Mouse (Mus musculus): ENCODE data around the gene Ddah2. TPM values are rescaled to one million over a fixed set of nuclear protein-coding genes. Genes with fewer than 3 reads are reported as not detected.

Ddah2 gene
- 59.2 and 121 TPM in 2 replicates for polyA plus RNA-seq (2012; rRNA removed; ENCODE audit: low replicate concordance)

DNA sequence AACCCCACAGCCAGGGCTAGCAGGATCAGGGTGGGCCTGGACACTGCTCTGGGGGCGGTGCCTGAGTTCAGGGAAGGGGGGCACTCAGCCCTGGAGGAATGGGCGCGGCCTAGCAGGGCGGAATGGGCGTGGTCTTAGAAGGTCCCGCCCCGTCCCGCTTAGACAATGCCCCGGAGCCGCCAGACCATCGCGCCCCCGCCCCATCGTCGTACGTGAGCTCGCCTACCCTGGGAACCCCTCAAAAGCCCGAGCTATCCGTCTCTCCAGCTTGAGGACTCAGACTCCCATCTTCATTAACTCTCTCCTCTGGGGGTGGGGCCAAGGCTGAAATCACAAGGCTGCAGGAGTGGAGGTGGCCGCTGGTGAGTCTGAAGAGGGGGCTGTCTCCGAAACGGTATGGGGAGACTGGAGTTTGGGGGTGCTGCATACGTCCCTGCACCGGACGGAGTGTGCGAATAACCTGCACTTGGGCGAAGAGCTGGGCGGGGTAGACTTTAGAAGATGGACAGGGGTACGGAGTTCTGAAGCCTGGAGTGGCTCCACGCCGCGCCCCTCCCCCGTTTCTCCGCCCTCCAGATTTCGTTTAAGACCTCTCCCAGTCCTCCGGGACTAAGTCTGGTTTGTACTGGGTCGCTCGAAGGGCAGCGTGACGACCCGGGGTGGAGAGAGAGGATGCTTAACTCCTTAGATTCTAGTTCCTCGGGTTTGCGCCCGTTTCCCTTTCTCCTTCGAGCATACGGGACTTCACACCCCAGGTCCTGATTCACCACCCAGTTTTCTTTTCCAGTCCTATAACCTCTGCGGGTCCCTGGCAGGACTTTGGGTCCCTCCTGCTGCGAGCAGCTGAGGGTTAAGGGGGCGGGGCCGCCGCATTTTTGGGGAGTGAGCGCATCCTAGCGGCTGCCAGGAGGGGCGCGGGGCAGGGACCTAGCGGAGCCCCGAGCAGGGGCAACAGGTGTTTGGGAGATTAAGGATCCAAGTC, at the start of gene Ddah2:
Gene Ddah2 (plus strand): TSS at position 125 of the 982 bp plus-strand sequence.

GRCm38 (mm10) chr17:35016376-35016775, 42.5 kb upstream of the Ddah2 start, which contains the start of gene Vwa7:
TSS of gene Vwa7 (plus strand) at chr17:35016579.

DNA sequence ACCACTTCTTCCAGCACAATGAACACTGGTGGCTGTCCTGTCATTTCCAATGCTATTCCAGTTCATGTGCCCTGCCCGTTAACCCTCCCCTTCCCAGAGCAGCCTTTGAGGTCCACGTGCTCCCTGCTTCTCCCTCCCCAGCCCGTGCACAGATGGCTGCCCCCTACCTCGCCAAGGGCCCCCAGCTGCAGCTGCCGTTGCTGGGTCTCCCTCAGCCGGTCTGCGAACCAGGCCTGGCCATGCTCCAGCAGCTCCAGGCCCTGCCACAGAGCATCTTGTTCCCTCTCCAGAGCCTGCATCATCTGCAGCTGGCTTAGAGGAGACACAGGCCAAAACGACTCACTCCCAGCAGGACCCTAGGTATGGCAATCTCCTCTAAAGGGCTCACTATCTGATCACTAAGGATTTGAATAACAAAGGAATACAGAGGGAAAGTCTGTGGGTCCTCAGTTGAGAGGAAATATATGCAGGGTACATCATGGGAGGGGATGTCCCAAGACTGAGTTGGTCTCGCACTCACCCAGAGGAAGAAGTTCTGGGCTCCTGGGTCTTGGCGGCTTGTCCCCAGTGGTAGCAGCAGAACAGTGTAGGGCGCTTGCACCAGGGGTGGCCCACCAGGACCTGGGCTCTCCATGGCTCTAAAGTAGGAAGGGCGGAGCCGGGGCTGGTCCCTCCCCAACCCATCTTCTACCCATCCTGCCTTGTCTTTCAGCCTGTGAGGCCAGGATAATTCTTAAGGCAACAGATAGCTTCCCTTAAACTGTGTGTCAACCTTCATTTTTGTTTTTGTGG, 31.4 kb upstream of the Ddah2 start, which contains the start of gene Sapcd1:
Gene Sapcd1 (minus strand): TSS at position 740 of the 792 bp plus-strand sequence.

GRCm38 (mm10) chr17:35046681-35047455, 12.0 kb upstream of the Ddah2 start, which contains the start of gene Msh5:
TSS of gene Msh5 (minus strand) at chr17:35046745.

GRCm38 (mm10) chr17:35049561-35050016, 9.2 kb upstream of the Ddah2 start, which contains the start of gene Clic1:
TSS of gene Clic1 (plus strand) at chr17:35049966.

DNA sequence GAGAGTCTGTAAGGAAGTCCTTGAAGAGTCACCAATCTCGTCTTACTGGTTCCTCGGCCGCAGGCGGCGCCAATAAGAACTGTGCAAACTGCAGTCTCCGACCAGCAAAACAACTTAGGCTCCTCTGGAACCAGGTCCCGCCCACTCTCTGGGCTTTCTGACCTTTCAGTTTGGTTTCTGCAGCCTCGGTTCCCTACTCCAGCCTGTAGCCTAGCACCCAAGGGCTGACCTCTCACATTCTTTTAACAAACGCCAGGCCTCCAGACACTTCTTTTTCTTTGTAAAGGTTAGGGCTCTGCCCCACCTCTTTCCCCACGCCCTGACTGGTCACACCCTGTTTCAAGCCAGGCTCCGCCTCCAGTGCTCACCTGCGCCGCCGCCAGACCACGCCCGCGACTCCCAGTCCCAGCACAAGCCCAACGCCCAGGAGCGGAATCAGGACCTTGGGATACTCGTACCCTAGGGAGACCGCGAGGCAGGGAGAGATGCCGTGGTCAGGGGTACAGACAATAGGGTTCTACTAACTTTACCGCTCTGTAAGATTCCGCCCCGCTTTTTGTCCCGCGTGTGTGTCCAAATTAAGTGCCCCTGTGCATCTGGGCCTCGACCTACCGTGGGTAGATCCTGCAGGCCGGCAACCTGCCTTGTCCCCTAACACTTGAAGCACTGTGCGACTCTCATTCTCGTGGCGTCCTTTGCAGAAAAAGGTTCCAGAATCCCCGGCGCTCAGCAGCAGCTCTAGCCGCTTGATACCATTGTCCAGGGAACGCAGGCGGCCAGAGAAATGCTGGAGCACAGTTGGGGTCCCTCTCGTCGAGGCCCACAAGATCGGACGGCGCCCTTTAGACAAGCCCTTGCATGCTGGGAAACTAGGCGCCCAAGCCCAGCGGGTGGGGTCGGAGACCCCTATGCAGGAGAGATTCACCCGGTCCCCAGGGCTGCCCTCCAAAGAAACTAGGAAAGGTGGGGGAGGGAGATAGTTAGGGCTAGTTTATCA, 6.4 kb downstream of the Ddah2 start, which contains the start of gene Ly6g6c:
Gene Ly6g6c (plus strand): TSS at position 438 of the 997 bp plus-strand sequence.

GRCm38 (mm10) chr17:35066084-35066483, 7.2 kb downstream of the Ddah2 start, which contains the start of gene Mpig6b:
TSS of gene Mpig6b (minus strand) at chr17:35066184.

GRCm38 (mm10) chr17:35076507-35077176, 17.8 kb downstream of the Ddah2 start, which contains the start of gene Ly6g6e:
TSS of gene Ly6g6e (plus strand) at chr17:35076902.

DNA sequence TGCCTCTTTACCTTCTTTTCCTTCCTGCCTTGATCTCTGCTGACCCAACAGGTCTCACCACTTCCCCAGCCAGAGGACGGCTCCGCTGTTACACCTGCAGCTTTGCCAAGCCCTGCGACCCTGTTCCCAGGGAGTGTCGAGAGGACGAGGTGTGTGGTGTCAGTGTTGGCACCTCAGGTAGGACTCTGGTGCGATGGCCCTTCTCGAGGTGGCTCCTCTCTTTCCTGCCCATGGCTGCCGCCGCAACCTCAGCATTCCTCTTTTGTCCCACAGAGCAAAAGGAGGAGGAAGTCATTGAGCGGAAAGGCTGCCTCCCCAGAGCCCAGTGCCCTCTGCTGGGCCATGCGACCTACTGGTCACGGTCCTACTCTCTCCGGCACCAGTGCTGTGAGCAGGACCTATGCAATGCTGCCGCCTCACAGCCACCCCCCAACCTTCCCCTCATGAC, 19.0 kb downstream of the Ddah2 start, which contains the start of gene Ly6g6d:
Gene Ly6g6d (minus strand): TSS at position 280 of the 448 bp plus-strand sequence.

GRCm38 (mm10) chr17:35085208-35085865, 26.5 kb downstream of the Ddah2 start, which contains the start of gene Ly6g6f:
TSS of gene Ly6g6f (minus strand) at chr17:35085610.

GRCm38 (mm10) chr17:35088825-35089644, 30.2 kb downstream of the Ddah2 start, which contains the start of gene Abhd16a:
TSS of gene Abhd16a (plus strand) at chr17:35089263.

DNA sequence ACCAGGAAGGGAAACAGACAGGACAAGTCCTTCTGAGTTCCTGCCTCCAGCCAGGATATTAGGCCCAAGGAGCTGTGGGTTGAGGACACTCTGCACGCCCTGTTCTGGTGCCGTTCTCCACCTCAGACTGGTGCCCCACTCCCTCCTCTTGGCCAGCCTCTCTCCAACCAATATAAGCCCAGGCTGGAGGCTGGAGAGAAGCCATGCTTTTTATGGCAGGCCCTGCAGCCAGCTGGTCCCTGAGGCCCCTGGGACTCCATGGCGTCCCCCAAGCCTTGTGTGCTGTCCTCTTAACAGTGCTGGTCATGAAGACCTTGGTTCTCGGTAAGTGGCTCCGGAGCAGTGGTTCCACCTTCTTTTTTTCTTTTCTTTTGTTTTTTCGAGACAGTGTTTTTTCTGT, 49.3 kb downstream of the Ddah2 start, which contains the start of gene Ly6g5c:
Gene Ly6g5c (plus strand): TSS at position 183 of the 400 bp plus-strand sequence.

Other genes with a start within 250 kb of the Ddah2 start
- gene Stk19, start 222.1 kb upstream of the Ddah2 start, polyA plus RNA-seq (2012; rRNA removed; ENCODE audit: low replicate concordance): 37.5 and 44.6 TPM in 2 replicates
- gene Dxo, start 222.0 kb upstream of the Ddah2 start, polyA plus RNA-seq (2012; rRNA removed; ENCODE audit: low replicate concordance): 65.8 and 69.5 TPM in 2 replicates
- gene Skiv2l, start 208.8 kb upstream of the Ddah2 start, polyA plus RNA-seq (2012; rRNA removed; ENCODE audit: low replicate concordance): 92.6 and 103 TPM in 2 replicates
- 26.6 and 41.9 TPM in 2 replicates for gene Nelfe, start 208.6 kb upstream of the Ddah2 start, polyA plus RNA-seq (2012; rRNA removed; ENCODE audit: low replicate concordance)
- 75.6 and 198 TPM in 2 replicates for gene Cfb, start 196.5 kb upstream of the Ddah2 start, polyA plus RNA-seq (2012; rRNA removed; ENCODE audit: low replicate concordance)
- 7.5 and 24.8 TPM in 2 replicates for gene Zbtb12, start 179.6 kb upstream of the Ddah2 start, polyA plus RNA-seq (2012; rRNA removed; ENCODE audit: low replicate concordance)
- gene Gm20547, start 177.0 kb upstream of the Ddah2 start, polyA plus RNA-seq (2012; rRNA removed; ENCODE audit: low replicate concordance): not detected in 2 replicates
- gene C2, start 160.8 kb upstream of the Ddah2 start, polyA plus RNA-seq (2012; rRNA removed; ENCODE audit: low replicate concordance): 69.3 and 73.7 TPM in 2 replicates
- gene Ehmt2, start 160.6 kb upstream of the Ddah2 start, polyA plus RNA-seq (2012; rRNA removed; ENCODE audit: low replicate concordance): 185 and 311 TPM in 2 replicates
- 0.10 and 12.1 TPM in 2 replicates for gene Slc44a4, start 144.6 kb upstream of the Ddah2 start, polyA plus RNA-seq (2012; rRNA removed; ENCODE audit: low replicate concordance)
- gene Neu1, start 127.8 kb upstream of the Ddah2 start, polyA plus RNA-seq (2012; rRNA removed; ENCODE audit: low replicate concordance): 41.5 and 44.0 TPM in 2 replicates
- 15.3 and 47.3 TPM in 2 replicates for gene Hspa1b, start 99.8 kb upstream of the Ddah2 start, polyA plus RNA-seq (2012; rRNA removed; ENCODE audit: low replicate concordance)
- gene Gm20481, start 89.1 kb upstream of the Ddah2 start, polyA plus RNA-seq (2012; rRNA removed; ENCODE audit: low replicate concordance): not detected in 2 replicates
- gene Hspa1a, start 86.9 kb upstream of the Ddah2 start, polyA plus RNA-seq (2012; rRNA removed; ENCODE audit: low replicate concordance): 8.7 and 27.0 TPM in 2 replicates
- 0.46 and 0.59 TPM in 2 replicates for gene Hspa1l, start 86.3 kb upstream of the Ddah2 start, polyA plus RNA-seq (2012; rRNA removed; ENCODE audit: low replicate concordance)
- gene Lsm2, start 77.2 kb upstream of the Ddah2 start, polyA plus RNA-seq (2012; rRNA removed; ENCODE audit: low replicate concordance): 69.2 and 79.0 TPM in 2 replicates
- gene Vars, start 58.0 kb upstream of the Ddah2 start, polyA plus RNA-seq (2012; rRNA removed; ENCODE audit: low replicate concordance): 61.9 and 207 TPM in 2 replicates
- 0.39 and 0.62 TPM in 2 replicates for gene Vwa7, start 42.5 kb upstream of the Ddah2 start, polyA plus RNA-seq (2012; rRNA removed; ENCODE audit: low replicate concordance)
- 0.54 and 1.7 TPM in 2 replicates for gene Sapcd1, start 31.0 kb upstream of the Ddah2 start, polyA plus RNA-seq (2012; rRNA removed; ENCODE audit: low replicate concordance)
- 1.8 TPM in 2 replicates for gene Msh5, start 12.3 kb upstream of the Ddah2 start, polyA plus RNA-seq (2012; rRNA removed; ENCODE audit: low replicate concordance)
- gene Clic1, start 9.1 kb upstream of the Ddah2 start, polyA plus RNA-seq (2012; rRNA removed; ENCODE audit: low replicate concordance): 87.4 and 180 TPM in 2 replicates
- gene Ly6g6c, start 6.4 kb downstream of the Ddah2 start, polyA plus RNA-seq (2012; rRNA removed; ENCODE audit: low replicate concordance): 0.17 TPM in 1 of 2 replicates, not detected in the other
- gene Mpig6b, start 7.1 kb downstream of the Ddah2 start, polyA plus RNA-seq (2012; rRNA removed; ENCODE audit: low replicate concordance): 0.09 and 0.21 TPM in 2 replicates
- gene Ly6g6e, start 17.9 kb downstream of the Ddah2 start, polyA plus RNA-seq (2012; rRNA removed; ENCODE audit: low replicate concordance): 0.24 and 4.5 TPM in 2 replicates
- 2.3 and 5.4 TPM in 2 replicates for gene Ly6g6d, start 19.0 kb downstream of the Ddah2 start, polyA plus RNA-seq (2012; rRNA removed; ENCODE audit: low replicate concordance)
- gene Ly6g6f, start 26.6 kb downstream of the Ddah2 start, polyA plus RNA-seq (2012; rRNA removed; ENCODE audit: low replicate concordance): not detected in 2 replicates
- 206 and 214 TPM in 2 replicates for gene Abhd16a, start 30.2 kb downstream of the Ddah2 start, polyA plus RNA-seq (2012; rRNA removed; ENCODE audit: low replicate concordance)
- 3.1 TPM in 1 of 2 replicates, not detected in the other for gene Ly6g5c, start 49.2 kb downstream of the Ddah2 start, polyA plus RNA-seq (2012; rRNA removed; ENCODE audit: low replicate concordance)
- 1.9 and 3.2 TPM in 2 replicates for gene Ly6g5b, start 56.4 kb downstream of the Ddah2 start, polyA plus RNA-seq (2012; rRNA removed; ENCODE audit: low replicate concordance)
- gene Gpank1, start 62.4 kb downstream of the Ddah2 start, polyA plus RNA-seq (2012; rRNA removed; ENCODE audit: low replicate concordance): 12.3 and 16.6 TPM in 2 replicates
- 304 and 310 TPM in 2 replicates for gene Csnk2b, start 63.0 kb downstream of the Ddah2 start, polyA plus RNA-seq (2012; rRNA removed; ENCODE audit: low replicate concordance)
- gene D17H6S53E, start 67.3 kb downstream of the Ddah2 start, polyA plus RNA-seq (2012; rRNA removed; ENCODE audit: low replicate concordance): 6.4 and 11.3 TPM in 2 replicates
- 0.17 TPM in 1 of 2 replicates, not detected in the other for gene Apom, start 73.0 kb downstream of the Ddah2 start, polyA plus RNA-seq (2012; rRNA removed; ENCODE audit: low replicate concordance)
- gene Bag6, start 76.1 kb downstream of the Ddah2 start, polyA plus RNA-seq (2012; rRNA removed; ENCODE audit: low replicate concordance): 178 and 246 TPM in 2 replicates
- gene Prrc2a, start 105.9 kb downstream of the Ddah2 start, polyA plus RNA-seq (2012; rRNA removed; ENCODE audit: low replicate concordance): 249 and 404 TPM in 2 replicates
- 1.9 and 5.2 TPM in 2 replicates for gene Aif1, start 117.0 kb downstream of the Ddah2 start, polyA plus RNA-seq (2012; rRNA removed; ENCODE audit: low replicate concordance)
- gene Lst1, start 129.4 kb downstream of the Ddah2 start, polyA plus RNA-seq (2012; rRNA removed; ENCODE audit: low replicate concordance): 23.5 and 60.6 TPM in 2 replicates
- gene Ltb, start 135.4 kb downstream of the Ddah2 start, polyA plus RNA-seq (2012; rRNA removed; ENCODE audit: low replicate concordance): 4.2 and 11.0 TPM in 2 replicates
- 2.2 and 3.1 TPM in 2 replicates for gene Tnf, start 143.0 kb downstream of the Ddah2 start, polyA plus RNA-seq (2012; rRNA removed; ENCODE audit: low replicate concordance)
- 0.16 and 0.69 TPM in 2 replicates for gene Lta, start 146.3 kb downstream of the Ddah2 start, polyA plus RNA-seq (2012; rRNA removed; ENCODE audit: low replicate concordance)
- 0.64 and 4.9 TPM in 2 replicates for gene Gm16181, start 161.8 kb downstream of the Ddah2 start, polyA plus RNA-seq (2012; rRNA removed; ENCODE audit: low replicate concordance)
- gene Atp6v1g2, start 174.6 kb downstream of the Ddah2 start, polyA plus RNA-seq (2012; rRNA removed; ENCODE audit: low replicate concordance): 7.5 and 9.8 TPM in 2 replicates
- 14.3 and 18.2 TPM in 2 replicates for gene Nfkbil1, start 176.8 kb downstream of the Ddah2 start, polyA plus RNA-seq (2012; rRNA removed; ENCODE audit: low replicate concordance)
- 285 and 496 TPM in 2 replicates for gene Ddx39b, start 182.7 kb downstream of the Ddah2 start, polyA plus RNA-seq (2012; rRNA removed; ENCODE audit: low replicate concordance)
- 1,137 and 2,644 TPM in 2 replicates for gene H2-D1, start 203.7 kb downstream of the Ddah2 start, polyA plus RNA-seq (2012; rRNA removed; ENCODE audit: low replicate concordance)